Mouse (Mus musculus): ENCODE measurements around the gene Zmiz1.

The Zmiz1 gene

DNA sequence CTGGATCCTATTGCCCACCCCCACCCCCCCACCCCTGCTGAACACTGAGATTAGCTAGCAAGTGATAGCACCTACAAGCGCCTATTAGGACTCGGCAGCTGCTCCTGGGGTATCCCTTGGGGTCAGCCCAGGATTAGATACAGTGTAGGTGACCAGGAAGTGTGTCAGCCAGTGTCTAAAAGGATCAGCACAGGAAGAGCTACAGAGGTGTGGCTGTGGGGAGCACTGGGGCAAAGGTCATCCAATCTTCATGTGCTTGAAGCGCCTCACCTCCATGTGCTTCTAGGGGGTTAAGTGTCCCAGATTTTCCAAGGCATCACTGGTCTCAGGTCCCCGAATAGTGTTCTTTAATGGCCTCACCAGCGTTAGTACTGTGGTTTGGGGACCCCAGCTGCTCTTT is 33.0 kb downstream of the Zmiz1 start:
- DNase-seq (ENCODE audit: low spot score in 2 of 2) = no peak

- no peak for DNase-seq (ENCODE audit: low spot score in 2 of 2)
Measured at GRCm38 (mm10) chr14:25492567-25493279, 33.7 kb downstream of the Zmiz1 start.

- DNase-seq (ENCODE audit: low spot score in 2 of 2) = no peak
Measured at GRCm38 (mm10) chr14:25493301-25494241, 34.6 kb downstream of the Zmiz1 start.

GRCm38 (mm10) chr14:25494778-25495177 is 35.8 kb downstream of the Zmiz1 start:
- no peak for DNase-seq (ENCODE audit: low spot score in 2 of 2)

- DNase-seq (ENCODE audit: low spot score in 2 of 2) = no peak
Measured at GRCm38 (mm10) chr14:25496116-25496515, 37.1 kb downstream of the Zmiz1 start.

DNA sequence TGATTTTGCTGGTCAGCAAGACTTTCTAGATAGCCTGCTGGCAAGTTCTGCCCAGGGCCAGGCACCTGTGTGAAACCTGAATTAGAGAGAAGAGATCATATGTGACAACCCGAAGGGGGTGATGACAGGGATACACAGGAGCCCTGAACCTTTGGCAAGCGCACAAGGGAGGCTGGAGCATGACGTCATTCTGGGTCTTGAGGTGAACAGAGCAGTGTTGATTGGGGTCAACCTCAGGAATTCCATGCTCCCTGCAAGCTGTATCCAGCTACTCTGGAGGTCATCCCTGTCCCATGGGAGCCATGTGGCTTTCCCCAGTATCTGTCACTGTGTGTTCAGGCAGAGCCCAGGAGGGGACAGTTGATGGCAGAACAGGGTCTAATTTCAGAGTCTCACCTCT is 38.0 kb downstream of the Zmiz1 start:
- no peak for DNase-seq (ENCODE audit: low spot score in 2 of 2)

DNA sequence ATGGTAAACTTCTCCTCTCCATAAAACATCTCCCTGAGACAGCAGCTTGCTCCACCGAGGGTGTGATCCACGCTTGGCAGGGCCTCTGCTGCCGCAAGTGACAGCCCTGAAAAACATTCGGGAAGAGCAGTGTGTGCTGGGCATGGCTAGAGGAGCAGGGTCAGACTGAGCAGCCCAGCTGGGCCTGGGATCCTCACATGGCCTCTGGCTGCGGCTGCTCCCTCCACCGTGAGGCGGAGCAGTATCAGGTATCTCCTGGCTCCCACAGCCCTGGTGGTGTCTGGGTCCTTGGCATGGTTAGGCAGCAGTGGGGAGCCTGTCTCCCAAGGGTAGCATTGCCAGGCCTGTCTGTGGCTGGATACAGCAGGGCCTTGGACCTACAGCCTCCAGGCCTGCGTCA is 38.6 kb downstream of the Zmiz1 start:
- no peak for DNase-seq (ENCODE audit: low spot score in 2 of 2)

DNA sequence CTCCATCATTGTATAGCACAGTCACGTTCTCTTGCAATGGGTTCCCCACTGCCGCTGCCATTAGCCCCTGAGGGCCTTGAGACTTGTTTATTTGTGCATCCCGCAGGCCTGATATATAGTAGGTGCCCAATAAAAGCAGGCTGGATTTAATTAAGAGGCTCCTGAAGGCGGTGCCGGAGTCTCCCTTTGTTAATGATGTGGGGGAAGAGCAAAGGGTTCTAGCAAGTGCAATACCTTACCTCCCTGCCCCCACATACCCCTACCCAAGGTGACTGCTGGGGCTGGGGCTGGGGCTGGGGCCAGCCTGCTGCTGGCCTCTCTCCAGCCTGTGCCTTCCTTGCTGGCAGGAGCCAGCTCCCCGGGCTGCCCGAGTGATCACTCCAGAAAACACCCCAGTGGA is 39.4 kb downstream of the Zmiz1 start:
- DNase-seq (ENCODE audit: low spot score in 2 of 2) = no peak

GRCm38 (mm10) chr14:25499526-25499925 is 40.5 kb downstream of the Zmiz1 start:
- no peak for DNase-seq (ENCODE audit: low spot score in 2 of 2)

GRCm38 (mm10) chr14:25500511-25501120 is 41.6 kb downstream of the Zmiz1 start:
- DNase-seq (ENCODE audit: low spot score in 2 of 2) = no peak

GRCm38 (mm10) chr14:25501481-25501880 is 42.5 kb downstream of the Zmiz1 start:
- no peak for DNase-seq (ENCODE audit: low spot score in 2 of 2)

- DNase-seq (ENCODE audit: low spot score in 2 of 2) = no peak
Measured at GRCm38 (mm10) chr14:25502355-25502754, 43.4 kb downstream of the Zmiz1 start.

- DNase-seq (ENCODE audit: low spot score in 2 of 2) = no peak
Measured at GRCm38 (mm10) chr14:25504241-25504640, 45.3 kb downstream of the Zmiz1 start.

GRCm38 (mm10) chr14:25505201-25505671 is 46.3 kb downstream of the Zmiz1 start:
- no peak for DNase-seq (ENCODE audit: low spot score in 2 of 2)

DNA sequence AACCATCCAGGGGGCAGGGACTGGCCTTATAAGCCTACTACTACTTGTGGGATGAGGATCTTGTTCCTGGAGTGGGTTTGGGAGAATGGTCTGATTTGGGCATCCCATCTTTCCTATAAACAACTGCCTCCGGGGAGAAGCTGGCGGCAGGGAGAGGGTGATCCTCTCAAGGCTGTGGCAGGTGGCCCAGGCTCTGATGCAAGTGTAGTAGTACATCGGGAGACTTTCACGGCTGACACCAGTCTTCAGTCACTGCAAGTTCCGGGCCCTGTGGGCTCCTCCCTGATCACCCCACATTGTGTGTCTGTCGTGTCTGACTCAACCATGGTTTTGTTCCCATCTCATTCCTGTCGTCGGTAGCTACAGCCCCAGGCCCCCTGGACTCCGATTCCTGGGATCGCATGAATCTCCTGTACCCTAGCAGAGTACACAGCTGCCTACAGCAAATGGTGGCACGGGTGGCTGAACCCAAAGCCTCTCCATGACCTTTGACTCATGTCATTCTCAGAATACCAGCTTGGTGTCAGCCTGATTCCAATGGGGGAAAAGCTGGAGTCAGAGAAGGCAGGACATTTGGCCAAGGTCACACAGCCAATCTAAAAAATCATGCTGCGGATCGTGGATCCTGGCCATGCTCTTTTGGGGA is 49.2 kb downstream of the Zmiz1 start:
- no peak for DNase-seq (ENCODE audit: low spot score in 2 of 2)

GRCm38 (mm10) chr14:25508757-25509139 is 49.8 kb downstream of the Zmiz1 start:
- DNase-seq (ENCODE audit: low spot score in 2 of 2) = no peak

DNA sequence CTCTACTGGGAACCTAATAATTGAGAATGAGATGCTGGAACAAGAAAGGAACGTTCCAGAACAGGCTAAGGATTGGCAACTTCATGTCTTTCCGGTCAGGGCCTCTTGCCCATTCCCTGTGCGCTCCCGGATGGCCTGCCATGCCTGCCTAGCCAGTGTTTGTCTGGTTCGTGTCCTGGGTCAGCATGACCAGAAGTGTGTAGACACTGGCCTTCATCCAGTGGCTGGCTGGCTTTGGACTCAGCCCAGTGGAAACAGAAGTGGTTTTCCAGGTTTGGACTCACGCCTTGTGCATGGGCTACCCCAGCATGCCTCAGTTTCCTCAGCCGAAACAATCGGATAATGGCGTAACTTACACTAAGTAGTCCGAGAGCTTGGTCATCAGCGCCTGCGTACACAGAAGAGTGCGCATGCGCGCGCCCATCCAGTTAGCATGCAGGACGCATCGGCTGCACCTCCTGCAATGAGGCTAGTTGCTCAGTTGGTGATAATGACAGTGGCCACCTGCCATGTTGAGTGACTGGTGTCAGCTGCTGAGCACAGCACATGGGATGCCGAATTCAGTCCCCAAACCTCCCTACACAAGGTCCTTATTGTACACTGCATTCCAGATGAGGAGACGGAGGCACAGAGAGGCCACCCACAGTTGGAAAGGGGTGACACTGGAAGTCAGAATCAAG is 50.6 kb downstream of the Zmiz1 start:
- no peak for DNase-seq (ENCODE audit: low spot score in 2 of 2)

DNA sequence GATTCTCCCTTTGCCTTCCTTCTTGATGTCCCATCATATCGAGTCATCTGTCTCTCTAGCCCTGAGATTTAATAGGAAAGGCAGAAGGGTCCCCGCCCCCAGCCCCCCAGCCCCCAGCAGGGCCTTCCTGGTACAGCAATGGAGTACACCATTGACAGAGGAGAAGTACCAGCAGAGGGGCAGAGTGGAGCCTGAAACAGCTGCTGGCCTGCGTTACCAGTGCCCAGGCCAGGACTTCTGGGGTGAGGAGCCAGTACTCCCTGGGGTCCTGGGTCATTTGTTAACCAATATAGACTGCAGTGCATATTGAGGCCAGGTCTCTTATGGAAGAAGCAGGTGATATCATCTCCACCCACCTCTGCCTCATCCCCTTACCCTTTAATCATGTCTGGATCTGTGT is 51.4 kb downstream of the Zmiz1 start:
- no peak for DNase-seq (ENCODE audit: low spot score in 2 of 2)

- no peak for DNase-seq (ENCODE audit: low spot score in 2 of 2)
Measured at GRCm38 (mm10) chr14:25510987-25511386, 52.0 kb downstream of the Zmiz1 start.

DNA sequence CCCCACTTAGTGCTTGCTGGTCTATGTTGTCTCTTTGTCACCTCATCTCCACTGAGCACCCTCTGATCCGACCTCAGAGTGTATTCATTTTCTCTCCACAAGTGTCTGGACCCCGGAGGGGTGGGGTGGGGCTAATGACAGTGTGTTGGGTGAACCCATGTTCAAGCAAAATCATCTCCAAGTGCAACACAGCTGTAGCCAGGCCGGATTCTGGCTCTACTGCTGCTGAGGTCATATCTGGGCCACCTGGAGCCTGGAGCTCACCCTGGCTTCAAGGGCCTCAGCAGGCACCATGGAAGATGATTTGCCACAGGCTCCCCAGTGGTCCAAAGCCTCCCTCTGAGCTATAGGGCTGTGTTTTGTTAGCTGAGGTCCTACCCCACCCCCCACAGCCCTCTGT is 52.6 kb downstream of the Zmiz1 start:
- DNase-seq (ENCODE audit: low spot score in 2 of 2) = no peak

DNA sequence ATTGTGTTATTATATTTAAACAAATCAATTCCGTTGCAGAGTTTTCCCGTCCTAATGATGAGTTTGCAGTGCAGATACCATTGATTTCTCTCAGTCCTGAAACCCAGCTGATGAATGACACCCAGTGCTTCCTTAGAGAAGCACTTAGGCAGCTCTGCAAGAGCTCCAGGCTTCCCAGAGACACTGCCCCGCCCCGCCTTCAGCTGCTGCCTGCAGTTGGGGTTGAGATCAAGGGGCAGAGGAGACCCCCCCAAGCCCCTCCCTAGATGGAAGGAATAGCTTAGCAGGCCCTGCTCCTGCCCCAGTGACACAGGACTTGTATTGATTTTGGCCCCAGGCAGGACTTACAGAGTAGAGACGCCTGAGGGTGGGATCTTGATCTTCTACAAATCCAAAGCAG is 53.0 kb downstream of the Zmiz1 start:
- no peak for DNase-seq (ENCODE audit: low spot score in 2 of 2)

All from frontal cortex, postnatal 14 days (tissue).